In the genomic region with DNA sequence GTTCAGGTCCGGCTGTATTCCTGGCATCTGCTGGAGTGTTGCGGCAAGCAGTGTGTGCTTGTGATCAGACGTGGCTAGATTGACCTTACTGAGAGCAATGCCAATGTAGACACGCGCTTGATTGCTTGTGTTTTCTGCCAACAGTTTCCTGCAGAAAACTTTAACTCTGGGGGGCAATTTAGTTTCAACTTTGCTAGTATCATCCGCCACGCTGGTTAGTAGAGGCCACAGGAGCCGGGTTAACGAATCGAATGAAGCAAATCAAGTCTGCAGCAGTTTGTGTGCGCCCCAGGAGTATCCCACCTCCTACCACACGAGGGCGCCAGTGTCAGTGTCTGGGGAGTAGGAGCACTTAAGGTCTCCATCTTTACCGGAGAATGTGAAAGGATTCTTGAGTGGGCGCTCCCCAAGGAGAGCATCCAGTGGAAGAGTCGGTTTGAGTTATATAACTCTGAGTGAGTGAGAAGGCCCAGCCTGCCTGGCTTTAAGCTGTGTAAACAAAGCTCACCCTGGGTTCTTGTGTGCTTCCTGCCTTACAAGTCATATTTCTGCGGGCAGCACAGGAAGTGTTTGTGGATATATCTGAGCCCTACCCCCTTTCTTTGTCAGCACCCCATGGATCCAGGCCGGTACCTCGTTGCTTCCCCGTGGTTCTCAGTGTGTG, we compare ENCODE assay signal across 8 mouse cellular contexts.
DNase-seq lines count a peak whose midpoint lies in the region; ATAC-seq and TF ChIP-seq lines count a peak whose summit lies in the region.

No protein-coding gene starts in this region.

- no peak overlapping the region for H3K4me3 ChIP-seq in G1E (ENCODE audit: low read depth, low read length)
- H3K4me3 ChIP-seq in forebrain, embryonic 12.5 days (replicated peaks), result no peak overlapping the region
- peak overlapping the region; percentile 10 for H3K4me3 ChIP-seq in heart, postnatal 0 days (ENCODE audit: low read depth, low read length)
- H3K4me3 ChIP-seq in lung, embryonic 15.5 days, result peak overlapping the region; percentile 32
- no peak overlapping the region for H3K4me3 ChIP-seq in olfactory bulb, adult 2 months (ENCODE audit: insufficient read depth, low read depth, low read length)

- 30% methylated on average over 20 of the region's 20 CpGs for WGBS in forebrain, embryonic 12.5 days
- WGBS in heart, postnatal 0 days, result 40% methylated on average over 20 of the region's 20 CpGs
- 15% methylated on average over 20 of the region's 20 CpGs for WGBS in lung, embryonic 15.5 days
- WGBS in olfactory bulb, adult 2 months, result 40% methylated on average over 20 of the region's 20 CpGs

- peak; percentile 28; the same call in 1 of the 2 replicates for ATAC-seq in G1E (ENCODE audit: extremely low read depth, insufficient number of reproducible peaks, low FRiP score, poor library complexity, severe bottlenecking)
- peak; percentile 47 for ATAC-seq in forebrain, embryonic 12.5 days (ENCODE audit: low FRiP score)
- peak; percentile 57 for ATAC-seq in heart, postnatal 0 days (ENCODE audit: insufficient read depth, low read depth)
- peak; percentile 83 for ATAC-seq in lung, embryonic 15.5 days (ENCODE audit: borderline replicate concordance, extremely low read depth, low FRiP score, low TSS enrichment)

- TF ChIP-seq EP300 in heart, postnatal 0 days (IDR thresholded peaks at IDR 0.05; ENCODE audit: low read depth), result no peak

- H3K9me3 ChIP-seq in G1E (replicated peaks), result no peaks in the 10 kb centered on the region; the same call in 1 of the 2 replicates
- H3K9me3 ChIP-seq in forebrain, embryonic 12.5 days, result no peaks in the 10 kb centered on the region
- H3K9me3 ChIP-seq in heart, postnatal 0 days (replicated peaks; ENCODE audit: control insufficient read depth, low read length), result no peaks in the 10 kb centered on the region
- no peaks in the 10 kb centered on the region for H3K9me3 ChIP-seq in lung, embryonic 15.5 days

- no peaks in the 10 kb centered on the region for H3K27me3 ChIP-seq in G1E (ENCODE audit: insufficient read depth, low read length)
- H3K27me3 ChIP-seq in forebrain, embryonic 12.5 days, result peaks cover 3% of the 10 kb centered on the region; the same call in 1 of the 2 replicates
- no peaks in the 10 kb centered on the region for H3K27me3 ChIP-seq in heart, postnatal 0 days (ENCODE audit: control insufficient read depth, insufficient read depth, low read length)
- no peaks in the 10 kb centered on the region for H3K27me3 ChIP-seq in lung, embryonic 15.5 days

- no peak for DNase-seq in G1E (ENCODE audit: low spot score)
- peak; percentile 87 for DNase-seq in c-Kit-positive CD71-positive TER-119-positive erythroid progenitor cells, embryonic 14.5 days (ENCODE audit: low spot score)
- peak; percentile 68 for DNase-seq in heart, postnatal 0 days (ENCODE audit: low spot score)
- DNase-seq in kidney, postnatal 4 days, result peak; percentile 87 to 89
- peak; percentile 91 for DNase-seq in thymus, postnatal 0 days (ENCODE audit: low spot score)

- TF ChIP-seq CTCF in G1E (IDR thresholded peaks at IDR 0.05; ENCODE audit: low read depth, low read length), result peak; percentile 47
- peak; percentile 76 for TF ChIP-seq CTCF in heart, postnatal 0 days (IDR thresholded peaks at IDR 0.05; ENCODE audit: low read depth)
- TF ChIP-seq CTCF in olfactory bulb, adult 2 months (IDR thresholded peaks at IDR 0.05; ENCODE audit: insufficient read depth, low read depth, low read length), result peak; percentile 47; the same call in 1 of the 2 replicates

- no peak for TF ChIP-seq POLR2A in olfactory bulb, adult 2 months (IDR thresholded peaks at IDR 0.05; ENCODE audit: insufficient read depth, low read depth, low read length)

- no peaks in the 10 kb centered on the region for H3K4me1 ChIP-seq in G1E (ENCODE audit: insufficient read depth, low read depth, low read length)
- H3K4me1 ChIP-seq in forebrain, embryonic 12.5 days, result peaks cover 21% of the 10 kb centered on the region
- peaks cover 9% of the 10 kb centered on the region; the same call in 1 of the 2 replicates for H3K4me1 ChIP-seq in heart, postnatal 0 days (ENCODE audit: control insufficient read depth, insufficient read depth)
- H3K4me1 ChIP-seq in lung, embryonic 15.5 days, result peaks cover 26% of the 10 kb centered on the region
- H3K4me1 ChIP-seq in olfactory bulb, adult 2 months (ENCODE audit: control insufficient read depth, insufficient read depth, low read length), result peaks cover 12% of the 10 kb centered on the region

- no peaks in the 10 kb centered on the region for H3K36me3 ChIP-seq in G1E (replicated peaks)
- no peaks in the 10 kb centered on the region for H3K36me3 ChIP-seq in forebrain, embryonic 12.5 days (replicated peaks)
- H3K36me3 ChIP-seq in heart, postnatal 0 days (replicated peaks; ENCODE audit: control insufficient read depth, insufficient read depth, low read length), result no peaks in the 10 kb centered on the region
- H3K36me3 ChIP-seq in lung, embryonic 15.5 days, result no peaks in the 10 kb centered on the region

- 0 out of 2 replicates have a peak overlapping the region, but pooled peaks have one; percentile 19 for H3K4me2 ChIP-seq in forebrain, embryonic 12.5 days
- H3K4me2 ChIP-seq in heart, postnatal 0 days (ENCODE audit: low read depth, low read length), result peak overlapping the region; percentile 43
- H3K4me2 ChIP-seq in lung, embryonic 15.5 days, result peak overlapping the region; percentile 53

- no peak overlapping the region for H3K9ac ChIP-seq in forebrain, embryonic 12.5 days
- H3K9ac ChIP-seq in heart, postnatal 0 days (replicated peaks; ENCODE audit: low read depth, low read length), result no peak overlapping the region
- peak overlapping the region; percentile 25; the same call in 1 of the 2 replicates for H3K9ac ChIP-seq in lung, embryonic 15.5 days

- H3K27ac ChIP-seq in forebrain, embryonic 12.5 days, result no peak overlapping the region; the same call in 1 of the 2 replicates
- peak overlapping the region; percentile 14; the same call in 1 of the 2 replicates for H3K27ac ChIP-seq in heart, postnatal 0 days (ENCODE audit: low read depth)
- peak overlapping the region; percentile 85 for H3K27ac ChIP-seq in lung, embryonic 15.5 days
- no peak overlapping the region for H3K27ac ChIP-seq in olfactory bulb, adult 2 months (ENCODE audit: insufficient read depth, low read depth, low read length)

Comparison
In these comparisons a context has a peak if more than half of its experiments do, and no peak if none do; other contexts are left out.
1. ATAC-seq: peak in every context shown above with its lines; median percentile 83 in lung, embryonic 15.5 days; 57 in heart, postnatal 0 days; 47 in forebrain, embryonic 12.5 days; 28 in G1E.
2. H3K4me3 ChIP-seq: peak in heart, postnatal 0 days (single experiment) and lung, embryonic 15.5 days (single experiment); none in G1E (single experiment), forebrain, embryonic 12.5 days (single experiment) and olfactory bulb, adult 2 months (single experiment).
3. H3K27ac ChIP-seq: peak in heart, postnatal 0 days (single experiment) and lung, embryonic 15.5 days (single experiment); none in forebrain, embryonic 12.5 days (single experiment) and olfactory bulb, adult 2 months (single experiment).
4. Peak in every context shown above with its lines, with median percentiles within 50 percentile points of each other: CTCF ChIP-seq and H3K4me2 ChIP-seq.